Mouse (Mus musculus): ENCODE results near the gene Tmem178b. TPM values are rescaled to one million over a fixed set of nuclear protein-coding genes. Genes with fewer than 3 reads are reported as not detected.

Tmem178b gene
- polyA plus RNA-seq, 1 experiment from 2014 or later: 1.2 TPM

GRCm38 (mm10) chr6:40263687-40264086, 390.6 kb downstream of the Tmem178b start:
- no peak overlapping the region for H3K4me2 ChIP-seq (ENCODE audit: low read depth, low read length)
- WGBS: 89% methylated on average over 1 of the region's 1 CpGs
- no peak overlapping the region for H3K27ac ChIP-seq (ENCODE audit: low read length)
- H3K36me3 ChIP-seq (ENCODE audit: control insufficient read depth, insufficient read depth, low read length): no peaks in the 10 kb centered on the region
- no peaks in the 10 kb centered on the region for H3K9me3 ChIP-seq (replicated peaks; ENCODE audit: control insufficient read depth, low read length)
- no peaks in the 10 kb centered on the region for H3K27me3 ChIP-seq (ENCODE audit: control insufficient read depth, insufficient read depth, low read length)
- H3K4me3 ChIP-seq (replicated peaks; ENCODE audit: low read length): no peak overlapping the region
- no peak overlapping the region for H3K9ac ChIP-seq (ENCODE audit: low read length)
- no peak for ATAC-seq (ENCODE audit: insufficient read depth, low FRiP score)
- H3K4me1 ChIP-seq (ENCODE audit: control insufficient read depth, insufficient read depth, low read length): no peaks in the 10 kb centered on the region

GRCm38 (mm10) chr6:40300707-40301106, 427.6 kb downstream of the Tmem178b start:
- Histone ChIP-seq H3K4me2 (ENCODE audit: low read depth, low read length) (no peak overlapping the region), H3K9me3 (replicated peaks; ENCODE audit: control insufficient read depth, low read length) (no peaks in the 10 kb centered on the region), H3K4me1 (ENCODE audit: control insufficient read depth, insufficient read depth, low read length) (no peaks in the 10 kb centered on the region), H3K9ac (ENCODE audit: low read length) (no peak overlapping the region), H3K36me3 (ENCODE audit: control insufficient read depth, insufficient read depth, low read length) (no peaks in the 10 kb centered on the region), H3K27ac (ENCODE audit: low read length) (no peak overlapping the region), H3K27me3 (ENCODE audit: control insufficient read depth, insufficient read depth, low read length) (no peaks in the 10 kb centered on the region), H3K4me3 (replicated peaks; ENCODE audit: low read length) (no peak overlapping the region)
- 76% methylated on average over 5 of the region's 5 CpGs for WGBS
- no peak for ATAC-seq (ENCODE audit: insufficient read depth, low FRiP score)

- no peak overlapping the region for H3K4me3 ChIP-seq (replicated peaks; ENCODE audit: low read length)
- no peaks in the 10 kb centered on the region for H3K27me3 ChIP-seq (ENCODE audit: control insufficient read depth, insufficient read depth, low read length)
- H3K9me3 ChIP-seq (replicated peaks; ENCODE audit: control insufficient read depth, low read length): no peaks in the 10 kb centered on the region
- ATAC-seq (ENCODE audit: insufficient read depth, low FRiP score): no peak
- H3K4me2 ChIP-seq (ENCODE audit: low read depth, low read length): no peak overlapping the region
- no peak overlapping the region for H3K27ac ChIP-seq (ENCODE audit: low read length)
- H3K4me1 ChIP-seq (ENCODE audit: control insufficient read depth, insufficient read depth, low read length): no peaks in the 10 kb centered on the region
- H3K9ac ChIP-seq (ENCODE audit: low read length): no peak overlapping the region
- WGBS: 11% methylated on average over 6 of the region's 6 CpGs
- no peaks in the 10 kb centered on the region for H3K36me3 ChIP-seq (ENCODE audit: control insufficient read depth, insufficient read depth, low read length)
Measured at GRCm38 (mm10) chr6:40303379-40303778, 430.3 kb downstream of the Tmem178b start.

Other genes with a start within 250 kb of the Tmem178b start
- gene Braf, start 147.8 kb upstream of the Tmem178b start, polyA plus RNA-seq (2015; fragmentation: Nextera tagmentation; extraction: Ambion mirVana): 15.7 and 15.8 TPM in 2 replicates
- gene Mrps33, start 62.3 kb upstream of the Tmem178b start, polyA plus RNA-seq (2015; fragmentation: Nextera tagmentation; extraction: Ambion mirVana): 149 and 162 TPM in 2 replicates